Mouse (Mus musculus) lung, postnatal 25 days (tissue): ENCODE measurements around the gene Kdelr2.

Experiments
- DNase-seq: peaks from one replicate; pipeline ENCODE4 v3.0.0; 2022; ENCODE audit warnings: low spot score

Kdelr2 gene

GRCm38 (mm10) chr5:143471165-143471546 lies 67.5 kb downstream of the Kdelr2 start:
- DNase-seq, result no peak
